ENCODE assay signal across 27 mouse cellular contexts in genomic region chr7:18987100-18987499, GRCm38 (mm10). TPM values are rescaled to one million over a fixed set of nuclear protein-coding genes. Genes with fewer than 3 reads are reported as not detected.
"Had no signal": no experiment of that assay in that cellular context is flagged by ENCODE, and none has a peak within 500 bp of the region (broad histone marks: within the 10 kb centered on the region; RNA-seq: fewer than 3 reads in every experiment).

Nanos2 (plus strand) TSS chr7:18987400.

- H3K27ac ChIP-seq: limb, embryonic 10.5 days; limb, embryonic 12.5 days; limb, embryonic 13.5 days; limb, embryonic 15.5 days; liver, embryonic 12.5 days; liver, embryonic 13.5 days; liver, embryonic 14.5 days; liver, embryonic 15.5 days; lung, embryonic 15.5 days; macrophage; midbrain, embryonic 10.5 days; midbrain, embryonic 12.5 days; midbrain, embryonic 13.5 days; midbrain, embryonic 15.5 days; neural tube, embryonic 12.5 days had no signal

- H3K4me2 ChIP-seq: limb, embryonic 12.5 days; limb, embryonic 13.5 days; limb, embryonic 15.5 days; liver, embryonic 11.5 days; liver, embryonic 12.5 days; liver, embryonic 13.5 days; liver, embryonic 15.5 days; lung, embryonic 14.5 days; lung, embryonic 15.5 days; midbrain, embryonic 11.5 days; midbrain, embryonic 12.5 days; midbrain, embryonic 13.5 days; midbrain, embryonic 15.5 days; neural tube, embryonic 12.5 days had no signal

- H3K9me3 ChIP-seq: limb, embryonic 10.5 days; limb, embryonic 12.5 days; limb, embryonic 13.5 days; limb, embryonic 15.5 days; liver, embryonic 12.5 days; liver, embryonic 13.5 days; liver, embryonic 15.5 days; lung, embryonic 15.5 days; megakaryocyte, embryonic 14.5 days; midbrain, embryonic 10.5 days; midbrain, embryonic 12.5 days; midbrain, embryonic 13.5 days; midbrain, embryonic 15.5 days; neural tube, embryonic 12.5 days had no signal

- ATAC-seq: liver, embryonic 12.5 days; liver, postnatal 0 days; lung, postnatal 0 days; midbrain, embryonic 13.5 days; midbrain, embryonic 15.5 days; midbrain, embryonic 16.5 days had no signal

- H3K4me3 ChIP-seq: limb, embryonic 10.5 days; limb, embryonic 12.5 days; limb, embryonic 13.5 days; limb, embryonic 15.5 days; liver, embryonic 12.5 days; liver, embryonic 13.5 days; liver, embryonic 15.5 days; lung, embryonic 15.5 days; megakaryocyte, embryonic 14.5 days; midbrain, embryonic 10.5 days; midbrain, embryonic 12.5 days; midbrain, embryonic 13.5 days; midbrain, embryonic 15.5 days; myocyte; neural tube, embryonic 12.5 days had no signal

- H3K36me3 ChIP-seq: limb, embryonic 10.5 days; limb, embryonic 12.5 days; limb, embryonic 13.5 days; limb, embryonic 15.5 days; liver, embryonic 12.5 days; liver, embryonic 13.5 days; liver, embryonic 15.5 days; lung, embryonic 15.5 days; midbrain, embryonic 10.5 days; midbrain, embryonic 12.5 days; midbrain, embryonic 13.5 days; midbrain, embryonic 15.5 days; neural tube, embryonic 12.5 days had no signal

- H3K9ac ChIP-seq: limb, embryonic 12.5 days; limb, embryonic 13.5 days; limb, embryonic 15.5 days; liver, embryonic 12.5 days; liver, embryonic 13.5 days; liver, embryonic 14.5 days; liver, embryonic 15.5 days; liver, postnatal 0 days; lung, embryonic 14.5 days; lung, embryonic 15.5 days; midbrain, embryonic 12.5 days; midbrain, embryonic 13.5 days; midbrain, embryonic 15.5 days; neural tube, embryonic 12.5 days had no signal

- H3K27me3 ChIP-seq: midbrain, embryonic 15.5 days had no signal

RNA-seq across cellular contexts. Expression of gene Nanos2, which starts in this region (rescaled TPM):
- polyA plus RNA-seq: limb, embryonic 10.5 days; limb, embryonic 11.5 days; limb, embryonic 12.5 days; limb, embryonic 13.5 days; limb, embryonic 15.5 days; liver, adult 2 months; liver, embryonic 11.5 days; liver, embryonic 12.5 days; liver, embryonic 13.5 days; liver, embryonic 14.5 days; liver, embryonic 15.5 days; liver, embryonic 16.5 days; liver, postnatal 0 days; lung, embryonic 14.5 days; lung, embryonic 15.5 days; lung, embryonic 16.5 days; lung, postnatal 0 days; macrophage; myocyte had no signal
